Mouse (Mus musculus): ENCODE measurements around the gene Uap1.

Uap1 gene

GRCm38 (mm10) chr1:170164053-170164614 lies 10.6 kb downstream of the Uap1 start:
- no peak for DNase-seq

GRCm38 (mm10) chr1:170163398-170163943 lies 11.3 kb downstream of the Uap1 start:
- DNase-seq = peak in 1 of 2 experiments; percentile 63

GRCm38 (mm10) chr1:170161852-170162251 lies 12.9 kb downstream of the Uap1 start:
- peak; percentile 76 to 83 for DNase-seq

- no peak for DNase-seq
These were observed 14.3 kb downstream of the Uap1 start for GRCm38 (mm10) chr1:170160397-170160938.

- no peak for DNase-seq
These were observed 15.1 kb downstream of the Uap1 start for GRCm38 (mm10) chr1:170159707-170160106.

- DNase-seq = no peak
These were observed 19.0 kb downstream of the Uap1 start for GRCm38 (mm10) chr1:170155761-170156160.

- DNase-seq = no peak
These were observed 19.5 kb downstream of the Uap1 start for GRCm38 (mm10) chr1:170155298-170155697.

- DNase-seq = no peak
These were observed 20.8 kb downstream of the Uap1 start for GRCm38 (mm10) chr1:170153986-170154385.

- no peak for DNase-seq
These were observed 22.2 kb downstream of the Uap1 start for GRCm38 (mm10) chr1:170152552-170152951.

GRCm38 (mm10) chr1:170150870-170151269 lies 23.9 kb downstream of the Uap1 start:
- DNase-seq = no peak

GRCm38 (mm10) chr1:170149756-170150155 lies 25.0 kb downstream of the Uap1 start:
- no peak for DNase-seq

GRCm38 (mm10) chr1:170148536-170148935 lies 26.2 kb downstream of the Uap1 start:
- no peak for DNase-seq

GRCm38 (mm10) chr1:170147651-170148448 lies 26.9 kb downstream of the Uap1 start:
- DNase-seq = peak; percentile 17 to 38

- DNase-seq = no peak
These were observed 29.2 kb downstream of the Uap1 start for GRCm38 (mm10) chr1:170145606-170146005.

GRCm38 (mm10) chr1:170142256-170142871 lies 32.4 kb downstream of the Uap1 start:
- no peak for DNase-seq

- no peak for DNase-seq
These were observed 33.1 kb downstream of the Uap1 start for GRCm38 (mm10) chr1:170141626-170142025.

- DNase-seq = peak; percentile 68 to 69
These were observed 38.3 kb downstream of the Uap1 start for GRCm38 (mm10) chr1:170136351-170137009.

GRCm38 (mm10) chr1:170134264-170134663 lies 40.5 kb downstream of the Uap1 start:
- no peak for DNase-seq

GRCm38 (mm10) chr1:170130962-170131361 lies 43.8 kb downstream of the Uap1 start:
- DNase-seq = no peak

GRCm38 (mm10) chr1:170124644-170125043 lies 50.1 kb downstream of the Uap1 start:
- DNase-seq = no peak

GRCm38 (mm10) chr1:170113616-170114015 lies 61.1 kb downstream of the Uap1 start:
- no peak for DNase-seq

GRCm38 (mm10) chr1:170112261-170112660 lies 62.5 kb downstream of the Uap1 start:
- DNase-seq = no peak
